Mouse (Mus musculus): ENCODE data around the gene Cep164. TPM values are rescaled to one million over a fixed set of nuclear protein-coding genes. Genes with fewer than 3 reads are reported as not detected.
"Not testable (repeated sequence)": the region's sequence is repeated elsewhere in the genome, so short reads cannot be mapped to it uniquely, and the experiment has no call there.

Gene Cep164
- 10 to 100 TPM; 13.9 to 15.7 TPM for total RNA-seq (2021)

DNA sequence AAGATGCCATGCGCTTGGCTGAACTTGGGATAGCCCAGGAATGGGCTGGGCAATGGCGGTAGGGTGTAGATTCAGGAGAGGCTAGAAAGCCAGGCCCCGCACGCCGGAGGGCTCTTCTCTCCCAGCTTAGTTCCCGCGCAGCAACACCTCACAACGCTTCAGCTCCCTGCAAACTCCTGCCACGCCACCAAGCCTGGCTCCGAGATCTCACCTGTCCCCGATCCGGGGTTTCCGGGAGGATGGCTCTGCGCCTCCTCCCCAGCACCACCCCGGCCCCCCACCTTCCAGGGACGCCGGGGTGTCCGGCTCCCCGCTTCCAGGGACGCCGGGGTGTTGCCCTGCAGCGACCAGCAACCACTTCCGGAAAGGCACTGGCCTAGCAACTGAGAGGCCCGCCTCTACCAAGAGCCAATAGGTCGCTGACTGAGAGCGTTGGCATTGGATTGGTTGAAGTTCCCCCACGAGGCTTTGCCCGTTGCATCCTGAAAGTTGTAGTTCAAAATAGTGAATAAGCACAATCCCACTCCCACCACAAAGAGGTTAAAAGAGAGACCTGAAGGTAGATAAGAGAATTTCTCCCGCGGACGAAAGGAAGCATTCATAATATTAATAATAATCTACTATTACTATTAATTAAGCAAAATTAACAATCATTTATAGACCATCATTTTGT lies at the start of gene Cep164:
Gene Cep164 (minus strand): TSS at position 401 of the 673 bp plus-strand sequence.
- DNase-seq: peak; percentile 88

- DNase-seq: peak; percentile 71
Observed at GRCm38 (mm10) chr9:45877928-45878327, 49.4 kb upstream of the Cep164 start.

GRCm38 (mm10) chr9:45870265-45870664 lies 41.8 kb upstream of the Cep164 start:
- DNase-seq: no peak

- DNase-seq: no peak
Observed at GRCm38 (mm10) chr9:45869181-45869580, 40.7 kb upstream of the Cep164 start.

GRCm38 (mm10) chr9:45861813-45862212 lies 33.3 kb upstream of the Cep164 start:
- DNase-seq: no peak

- DNase-seq: no peak
Observed at GRCm38 (mm10) chr9:45859364-45859763, 30.9 kb upstream of the Cep164 start.

DNA sequence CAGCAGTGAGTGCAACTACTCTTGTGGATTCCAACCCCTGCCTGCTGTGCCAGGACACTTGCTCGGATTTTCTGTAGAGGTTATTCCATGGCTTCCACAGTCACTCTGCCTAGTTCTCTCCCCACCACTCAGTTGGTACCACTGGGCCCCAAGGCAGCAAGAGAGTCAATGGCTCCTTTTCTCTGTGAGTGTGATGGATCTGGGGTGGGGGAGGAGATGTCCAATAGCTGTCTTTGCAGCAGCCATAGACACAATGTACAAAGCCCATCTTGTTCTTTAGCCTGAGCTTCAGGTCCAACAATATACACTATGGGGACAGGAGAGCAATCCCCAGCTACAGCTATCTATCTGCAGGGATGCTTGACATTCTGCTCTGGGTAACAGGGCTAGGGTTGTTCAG lies 25.6 kb upstream of the Cep164 start:
- DNase-seq: no peak

GRCm38 (mm10) chr9:45853695-45854094 lies 25.2 kb upstream of the Cep164 start:
- no peak for DNase-seq

- DNase-seq: no peak
Observed at GRCm38 (mm10) chr9:45851776-45852175, 23.3 kb upstream of the Cep164 start.

GRCm38 (mm10) chr9:45851330-45851729 lies 22.8 kb upstream of the Cep164 start:
- DNase-seq: no peak

DNA sequence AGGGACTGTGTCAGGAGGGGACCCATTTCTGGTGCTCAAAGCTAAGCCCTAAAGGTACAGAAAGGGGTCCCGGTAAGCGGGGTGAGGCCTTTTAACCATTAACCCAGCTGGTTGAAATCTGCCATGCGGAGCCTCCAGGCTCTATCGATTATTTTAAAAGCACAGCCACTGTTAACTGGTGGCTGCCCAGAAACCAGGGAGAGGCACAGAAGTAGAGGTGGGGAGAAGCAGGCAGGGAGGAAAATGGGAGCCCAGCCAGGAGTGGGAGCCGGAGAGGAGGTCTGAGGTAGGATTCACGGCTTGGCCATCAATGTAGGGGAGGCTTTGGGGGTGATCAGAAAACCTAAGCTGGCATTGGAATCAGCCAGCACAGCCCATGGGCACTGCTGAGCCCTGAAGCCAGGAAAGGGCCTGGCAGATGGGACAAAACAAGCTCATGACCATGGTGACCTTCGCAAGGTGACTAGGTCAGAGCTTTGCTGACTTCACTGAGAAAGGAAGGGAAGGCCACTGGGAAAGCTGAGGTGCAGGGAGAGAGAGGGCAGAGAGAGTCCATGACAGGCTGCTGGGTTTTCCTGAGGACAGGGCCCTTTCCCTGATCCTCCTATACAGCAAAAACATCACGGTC lies 22.2 kb upstream of the Cep164 start:
- peak; percentile 55 for DNase-seq

DNA sequence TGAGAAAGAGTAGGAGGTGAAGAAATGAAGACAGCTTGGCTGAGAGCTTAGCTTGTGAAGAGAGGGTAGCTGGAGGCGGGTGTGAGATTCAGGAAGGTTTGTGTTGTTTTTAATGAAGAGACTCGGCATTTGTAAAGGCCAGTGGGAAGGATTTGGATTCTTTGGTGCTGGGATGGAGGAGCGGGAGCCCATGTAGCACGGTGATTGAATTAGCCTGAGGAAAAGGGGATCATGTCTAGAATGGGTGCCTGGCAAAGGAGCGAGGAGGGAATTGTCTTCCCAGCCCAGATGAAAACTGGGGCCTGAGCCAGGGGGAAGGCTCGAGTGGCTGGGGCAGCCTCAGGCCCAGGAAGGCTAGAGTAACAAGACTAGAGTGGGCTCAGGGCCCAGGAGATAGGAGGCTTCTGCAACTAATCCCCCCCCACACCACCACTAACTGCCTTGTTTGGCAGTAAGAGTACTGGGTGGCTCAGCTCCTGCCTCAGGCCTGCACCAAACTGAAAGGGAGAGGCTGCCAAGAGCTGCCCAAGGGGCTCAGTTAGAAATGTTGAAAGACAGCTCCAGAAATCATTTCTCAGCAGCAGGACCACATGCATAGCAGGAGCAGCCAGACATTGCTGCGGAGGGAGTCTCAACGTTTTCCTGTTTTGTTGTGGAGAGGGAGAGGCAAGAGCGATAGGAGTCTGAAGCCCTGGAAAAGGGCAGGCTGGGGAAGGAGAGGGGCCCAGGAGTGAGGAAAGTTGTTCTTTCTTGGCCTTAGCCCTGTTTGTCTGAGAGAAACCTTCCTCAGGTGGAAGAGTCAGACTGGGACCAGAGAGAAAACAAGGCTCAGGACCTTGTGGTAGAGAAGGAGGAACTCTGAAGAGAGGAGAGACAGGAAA lies 21.3 kb upstream of the Cep164 start:
- peak; percentile 82 for DNase-seq

- no peak for DNase-seq
Observed at GRCm38 (mm10) chr9:45846891-45847460, 18.5 kb upstream of the Cep164 start.

GRCm38 (mm10) chr9:45846176-45846575 lies 17.7 kb upstream of the Cep164 start:
- not testable (repeated sequence) for DNase-seq

- no peak for DNase-seq
Observed at GRCm38 (mm10) chr9:45845541-45845940, 17.1 kb upstream of the Cep164 start.

GRCm38 (mm10) chr9:45843780-45844179 lies 15.3 kb upstream of the Cep164 start:
- DNase-seq: no peak

DNA sequence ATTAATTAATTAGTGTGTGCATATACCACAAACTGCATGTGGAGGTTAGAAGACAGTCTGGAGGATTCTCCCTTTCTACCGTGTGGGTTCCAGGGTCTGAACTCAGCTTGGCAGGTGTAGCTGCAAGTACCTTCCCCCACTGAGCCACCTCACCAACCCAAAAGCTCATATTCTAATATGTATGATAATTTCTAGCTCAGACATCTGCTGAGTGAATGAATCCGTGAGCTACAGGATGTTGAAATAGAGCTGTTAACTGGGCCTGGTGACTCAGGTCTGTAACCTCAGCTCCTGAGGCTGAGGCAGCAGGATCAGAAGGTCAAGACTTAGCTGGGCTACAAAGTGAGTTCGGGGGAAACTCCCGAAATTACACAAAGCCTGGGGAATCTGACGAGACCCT lies 14.5 kb upstream of the Cep164 start:
- DNase-seq: no peak

DNA sequence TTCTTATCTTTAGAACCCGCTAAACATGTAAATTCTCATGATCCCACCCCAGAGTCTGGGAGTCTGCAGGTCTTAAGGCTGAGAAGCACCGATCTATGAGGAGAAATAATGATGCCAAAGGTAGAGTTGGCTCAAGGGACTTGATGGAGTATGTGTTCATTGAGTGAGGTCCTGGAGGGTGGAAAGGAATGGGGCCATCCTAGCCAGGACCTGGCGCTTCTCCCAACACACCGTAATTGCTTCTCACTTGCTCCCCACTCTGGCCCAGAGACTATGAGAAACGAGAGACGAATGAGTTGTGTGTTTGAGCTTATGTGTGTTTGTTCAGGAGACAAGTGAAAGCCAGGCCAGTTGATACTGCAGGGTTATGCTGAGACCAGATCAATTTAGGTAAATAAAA lies 13.0 kb upstream of the Cep164 start:
- DNase-seq: no peak

GRCm38 (mm10) chr9:45840331-45840730 lies 11.8 kb upstream of the Cep164 start:
- peak; percentile 51 for DNase-seq

GRCm38 (mm10) chr9:45839982-45840300 lies 11.4 kb upstream of the Cep164 start:
- DNase-seq: no peak

DNA sequence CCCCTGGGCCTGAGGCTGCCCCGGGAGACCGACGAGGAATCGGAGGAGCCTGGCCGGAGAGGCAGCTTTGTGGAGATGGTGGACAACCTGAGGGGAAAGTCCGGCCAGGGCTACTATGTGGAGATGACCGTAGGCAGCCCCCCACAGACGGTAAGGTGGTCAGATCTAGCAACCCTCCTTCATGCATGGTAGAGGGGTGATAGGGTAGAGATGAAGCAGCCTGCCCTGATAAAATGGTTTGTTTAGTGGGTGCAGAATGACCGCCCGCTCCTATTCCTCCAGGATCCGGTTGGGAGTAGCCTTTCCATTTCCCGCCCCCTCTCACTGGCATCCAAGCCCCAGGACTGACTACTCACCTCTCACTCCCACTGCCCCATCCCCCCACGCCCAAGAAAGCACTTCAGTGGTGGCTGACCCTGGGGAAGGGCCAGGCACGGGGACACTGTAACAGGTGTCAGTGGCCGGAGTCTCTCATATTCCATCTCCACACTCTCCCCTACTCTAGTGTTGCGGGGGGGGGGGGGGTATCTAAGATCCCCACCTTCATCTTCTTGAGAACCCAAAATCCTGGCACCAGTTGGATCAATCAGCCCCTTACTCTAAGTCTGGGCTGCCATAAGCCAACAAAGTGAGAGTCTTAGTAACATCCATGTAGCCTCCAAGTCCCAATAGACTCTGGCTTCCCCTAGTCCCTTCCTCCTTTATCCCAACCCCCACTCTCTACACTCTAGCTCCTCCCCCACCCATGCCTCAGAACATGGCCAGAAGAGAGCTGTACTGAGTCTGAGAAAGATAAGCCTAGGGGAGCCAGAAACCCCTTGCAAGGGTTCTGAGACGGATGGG lies 10.9 kb upstream of the Cep164 start:
- peak; percentile 56 for DNase-seq

Data from heart, postnatal 4 days (tissue).